Mouse (Mus musculus) limb, embryonic 15.5 days (tissue): ENCODE results near the gene Chit1. TPM values are rescaled to one million over a fixed set of nuclear protein-coding genes. Genes with fewer than 3 reads are reported as not detected.
A peak's percentile ranks its signal among the peaks of the same experiment; 100 is the strongest.

Source experiments
- ATAC-seq: fragments of 200-750 bp; cut with Nextera tagmentation; 2 replicates; pipeline ENCODE4 v1.8.0; 2017; ENCODE audit warnings: low read depth, moderate TSS enrichment; ENCODE audit not compliant: insufficient number of reproducible peaks, low FRiP score, low TSS enrichment
- H3K27ac ChIP-seq: fragments of 300-500 bp; sonication (generic); 2 replicates; pipeline ENCODE4 v1.5.1; 2015; ENCODE audit warnings: moderate library complexity, mild to moderate bottlenecking, inconsistent platforms
- H3K27me3 ChIP-seq: fragments of 300-500 bp; sonication (generic); 2 replicates; pipeline ENCODE4 v1.6.1; 2015; ENCODE audit warnings: inconsistent platforms
- H3K36me3 ChIP-seq: fragments of 300-500 bp; sonication (generic); 2 replicates; pipeline ENCODE4 v1.6.1; 2015; ENCODE audit warnings: inconsistent platforms
- H3K4me1 ChIP-seq: fragments of 300-500 bp; sonication (generic); 2 replicates; pipeline ENCODE4 v1.6.1; 2015; ENCODE audit warnings: inconsistent platforms
- H3K4me2 ChIP-seq: fragments of 300-500 bp; sonication (generic); 2 replicates; pipeline ENCODE4 v1.6.1; 2015; ENCODE audit warnings: mild to moderate bottlenecking, inconsistent platforms
- H3K4me3 ChIP-seq: fragments of 300-500 bp; sonication (generic); 2 replicates; pipeline ENCODE4 v1.5.1; 2015; ENCODE audit warnings: mild to moderate bottlenecking, inconsistent platforms
- H3K9ac ChIP-seq: fragments of 300-500 bp; sonication (generic); 2 replicates; pipeline ENCODE4 v1.6.1; 2015; ENCODE audit warnings: inconsistent platforms
- H3K9me3 ChIP-seq: fragments of 300-500 bp; sonication (generic); 2 replicates; pipeline ENCODE4 v1.6.1; 2016; ENCODE audit warnings: inconsistent platforms
- WGBS: fragments of 180-500 bp; shearing (Covaris S2); methylation state at CpG from one replicate; pipeline ENCODE4 v1.1.7; 2015; 5-methylcytosine and 5-hydroxymethylcytosine counted together
- polyA plus RNA-seq: library from polyadenylated mRNA; unstranded; fragments of >200 nt; fragmentation: Nextera tagmentation; extraction: Ambion mirVana; gene quantifications from 2 replicates; pipeline ENCODE4 v1.2.1, GENCODE M21; 2015

Gene Chit1
- polyA plus RNA-seq, 1 experiment from 2014 or later = 0.59 TPM

DNA sequence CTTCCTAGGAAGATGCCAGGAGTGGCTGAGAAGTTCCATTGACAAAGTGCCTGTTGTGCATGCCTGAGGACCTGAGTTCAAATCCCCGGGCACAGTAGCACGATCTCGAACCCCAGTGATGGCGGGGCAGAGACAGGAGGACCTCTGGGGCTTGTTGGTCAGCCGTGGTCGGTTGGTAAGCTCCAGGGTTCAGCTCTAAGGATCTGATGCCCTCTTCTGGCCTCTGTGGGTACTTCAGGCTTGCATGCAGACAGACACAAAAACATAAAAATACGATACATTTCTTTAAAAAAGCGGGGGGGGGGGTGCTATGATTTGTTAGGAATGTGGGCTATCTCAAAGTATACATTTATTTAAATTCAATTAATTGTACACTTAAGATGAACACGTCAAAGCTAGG is 11.2 kb downstream of the Chit1 start:
- Histone ChIP-seq H3K9ac (no peak overlapping the region), H3K4me1 (no peaks in the 10 kb centered on the region), H3K27ac (no peak overlapping the region), H3K4me3 (no peak overlapping the region), H3K27me3 (no peaks in the 10 kb centered on the region), H3K9me3 (no peaks in the 10 kb centered on the region), H3K36me3 (no peaks in the 10 kb centered on the region), H3K4me2 (no peak overlapping the region)
- 59% methylated on average over 9 of the region's 9 CpGs for WGBS
- ATAC-seq = no peak

DNA sequence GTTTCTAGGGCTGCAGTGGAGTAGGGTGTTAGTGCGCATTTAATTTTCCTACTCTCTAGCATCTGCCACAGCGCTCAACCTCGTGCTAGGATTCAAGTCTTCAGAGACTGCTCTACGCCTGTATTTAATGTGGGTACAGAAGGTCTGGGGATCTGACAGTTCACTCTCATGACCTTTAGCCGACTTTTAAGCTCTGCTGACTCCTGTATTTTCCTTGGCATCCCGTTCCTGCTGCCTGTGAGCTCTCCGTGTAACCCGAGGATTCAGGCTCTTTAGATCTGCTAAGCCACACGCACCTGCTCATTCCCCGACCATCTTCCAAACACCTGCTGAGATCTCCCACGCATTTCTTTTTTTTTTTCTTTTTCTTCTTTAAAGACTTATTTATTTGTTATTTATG is 22.3 kb downstream of the Chit1 start:
- no peaks in the 10 kb centered on the region for H3K4me1 ChIP-seq

DNA sequence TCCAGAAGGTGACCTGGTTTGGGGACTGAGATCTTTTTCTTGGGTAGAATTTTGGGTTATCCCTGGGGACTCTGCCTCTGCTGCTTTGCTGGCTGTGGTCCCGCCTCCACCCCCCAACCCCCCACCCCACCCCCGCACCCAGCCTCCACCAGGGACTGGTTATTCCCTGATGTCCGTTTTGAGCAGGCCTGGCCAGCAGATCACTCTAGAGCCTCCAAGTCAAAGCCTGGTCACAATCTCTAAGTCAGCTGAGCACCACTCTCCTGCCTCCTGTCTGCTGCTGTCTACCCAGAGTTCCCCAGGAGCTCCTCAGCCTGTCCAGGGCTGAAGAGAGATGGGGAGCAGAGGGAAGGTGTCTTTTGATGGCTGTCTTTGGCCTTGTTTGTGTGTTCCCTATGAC is 25.3 kb downstream of the Chit1 start:
- H3K4me1 ChIP-seq = no peaks in the 10 kb centered on the region
- no peaks in the 10 kb centered on the region for H3K27me3 ChIP-seq
- ATAC-seq = no peak
- H3K27ac ChIP-seq = no peak overlapping the region
- H3K9me3 ChIP-seq = no peaks in the 10 kb centered on the region
- WGBS = 49% methylated on average over 3 of the region's 3 CpGs
- H3K4me3 ChIP-seq = no peak overlapping the region
- no peak overlapping the region for H3K9ac ChIP-seq
- H3K36me3 ChIP-seq = no peaks in the 10 kb centered on the region
- H3K4me2 ChIP-seq = no peak overlapping the region

More for the DNA sequence above, 22.3 kb downstream of the Chit1 start:
- H3K36me3 ChIP-seq = no peaks in the 10 kb centered on the region
- H3K4me2 ChIP-seq = no peak overlapping the region
- H3K9ac ChIP-seq = no peak overlapping the region
- ATAC-seq = no peak
- H3K27me3 ChIP-seq = no peaks in the 10 kb centered on the region
- 50% methylated on average over 11 of the region's 11 CpGs for WGBS
- no peak overlapping the region for H3K4me3 ChIP-seq
- H3K27ac ChIP-seq = no peak overlapping the region
- H3K9me3 ChIP-seq = no peaks in the 10 kb centered on the region

DNA sequence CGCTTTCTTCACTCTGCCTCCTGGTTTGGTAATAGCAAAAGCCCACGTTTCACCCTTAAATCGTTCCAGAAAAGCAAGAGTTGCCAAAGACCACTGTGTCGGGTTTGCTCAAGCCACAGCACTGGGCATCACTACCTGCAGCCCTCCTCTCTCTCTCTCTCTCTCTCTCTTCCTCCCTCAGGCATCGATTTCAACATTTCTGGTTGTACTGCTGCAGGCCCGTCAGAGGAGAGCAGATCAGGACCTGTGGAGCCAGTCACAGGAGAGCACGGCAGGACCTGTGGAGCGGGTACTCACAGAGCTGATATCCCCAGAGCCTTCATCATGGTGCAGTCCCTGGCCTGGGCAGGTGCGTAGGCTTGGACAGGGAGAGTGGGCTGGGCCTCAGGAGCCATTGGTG is 27.4 kb downstream of the Chit1 start:
- Histone ChIP-seq H3K27ac (no peak overlapping the region), H3K9ac (no peak overlapping the region), H3K36me3 (no peaks in the 10 kb centered on the region), H3K27me3 (no peaks in the 10 kb centered on the region), H3K9me3 (no peaks in the 10 kb centered on the region), H3K4me2 (no peak overlapping the region), H3K4me1 (no peaks in the 10 kb centered on the region), H3K4me3 (no peak overlapping the region)
- WGBS = 76% methylated on average over 9 of the region's 9 CpGs
- ATAC-seq = 0 out of 2 replicates have a peak, but pooled peaks have one; percentile 48

DNA sequence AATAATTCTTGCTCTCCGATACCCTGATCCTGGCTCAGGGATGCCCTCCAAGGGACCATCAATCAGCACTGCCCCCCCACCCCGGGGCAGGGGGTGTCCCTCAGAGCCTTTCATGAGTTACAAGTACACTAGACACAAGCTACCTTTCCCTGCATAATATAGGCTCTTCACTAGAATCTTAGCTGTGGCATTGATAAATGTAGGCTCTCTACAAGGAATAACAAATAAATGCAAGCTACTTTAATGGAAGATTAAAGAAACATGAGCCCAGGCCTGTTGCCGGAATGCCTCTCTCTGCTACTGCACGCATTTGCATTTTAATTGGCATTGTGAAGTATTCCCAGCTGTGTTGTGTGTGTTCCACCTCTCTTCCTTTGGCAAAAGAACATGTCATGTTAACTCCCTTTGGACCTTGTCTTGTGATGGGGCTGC is 31.3 kb downstream of the Chit1 start:
- Histone ChIP-seq H3K4me3 (no peak overlapping the region), H3K4me2 (no peak overlapping the region), H3K4me1 (0 out of 2 replicates have a peak, but pooled peaks cover 3% of the 10 kb centered on the region), H3K9me3 (no peaks in the 10 kb centered on the region), H3K27ac (no peak overlapping the region), H3K27me3 (no peaks in the 10 kb centered on the region), H3K36me3 (no peaks in the 10 kb centered on the region), H3K9ac (no peak overlapping the region)
- whole genome bisulfite sequencing = 59% methylated on average over 4 of the region's 4 CpGs
- no peak for ATAC-seq

DNA sequence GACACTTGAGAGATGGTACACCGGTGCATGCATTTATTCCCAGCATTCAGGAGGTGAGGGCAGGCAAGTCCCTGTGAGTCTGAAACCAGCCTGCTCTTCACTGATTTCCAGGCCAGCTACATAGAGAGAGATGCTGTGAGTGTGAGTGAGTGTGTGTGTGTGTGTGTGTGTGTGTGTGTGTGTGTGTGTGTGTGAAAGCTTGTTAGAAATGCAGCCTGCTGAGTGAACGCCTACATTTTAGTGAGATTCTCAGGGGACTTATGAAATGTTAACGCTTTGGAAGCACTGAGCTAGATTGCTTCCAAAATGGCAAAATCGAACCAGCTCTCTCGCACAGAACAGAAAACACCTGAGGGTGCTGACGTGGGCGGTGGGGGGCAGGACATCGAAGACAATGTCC is 35.0 kb downstream of the Chit1 start:
- Histone ChIP-seq H3K4me2 (no peak overlapping the region), H3K4me1 (0 out of 2 replicates have a peak, but pooled peaks cover 3% of the 10 kb centered on the region), H3K27me3 (no peaks in the 10 kb centered on the region), H3K36me3 (no peaks in the 10 kb centered on the region), H3K9me3 (no peaks in the 10 kb centered on the region), H3K4me3 (no peak overlapping the region), H3K9ac (no peak overlapping the region), H3K27ac (no peak overlapping the region)
- 63% methylated on average over 8 of the region's 8 CpGs for WGBS
- no peak for ATAC-seq

DNA sequence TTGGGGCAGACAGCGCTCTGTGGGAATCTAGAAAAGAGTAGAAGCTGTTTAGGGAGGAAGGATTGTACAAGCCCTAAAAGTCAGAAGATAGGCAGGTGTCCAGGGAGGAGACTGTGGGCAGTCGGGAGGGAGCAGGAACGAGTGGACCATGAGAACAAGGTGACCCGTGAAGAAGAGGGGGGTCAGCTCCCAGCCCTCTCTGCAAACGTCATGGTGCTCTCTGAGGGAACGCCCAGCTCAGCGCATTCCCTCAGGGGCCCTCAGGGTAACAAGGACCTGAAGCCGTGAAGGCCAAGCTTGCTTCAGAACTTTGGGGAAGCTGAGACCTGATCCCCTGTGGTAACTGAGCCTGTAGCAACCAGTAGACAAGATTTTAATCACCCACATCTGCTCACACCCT is 39.0 kb downstream of the Chit1 start:
- no peaks in the 10 kb centered on the region for H3K9me3 ChIP-seq
- no peak overlapping the region for H3K27ac ChIP-seq
- ATAC-seq = no peak
- H3K4me3 ChIP-seq = no peak overlapping the region
- H3K4me1 ChIP-seq = peaks cover 8% of the 10 kb centered on the region; the same call in 1 of the 2 replicates
- no peak overlapping the region for H3K4me2 ChIP-seq
- peaks cover 3% of the 10 kb centered on the region; the same call in 1 of the 2 replicates for H3K27me3 ChIP-seq
- no peaks in the 10 kb centered on the region for H3K36me3 ChIP-seq
- no peak overlapping the region for H3K9ac ChIP-seq
- WGBS = 59% methylated on average over 8 of the region's 8 CpGs

DNA sequence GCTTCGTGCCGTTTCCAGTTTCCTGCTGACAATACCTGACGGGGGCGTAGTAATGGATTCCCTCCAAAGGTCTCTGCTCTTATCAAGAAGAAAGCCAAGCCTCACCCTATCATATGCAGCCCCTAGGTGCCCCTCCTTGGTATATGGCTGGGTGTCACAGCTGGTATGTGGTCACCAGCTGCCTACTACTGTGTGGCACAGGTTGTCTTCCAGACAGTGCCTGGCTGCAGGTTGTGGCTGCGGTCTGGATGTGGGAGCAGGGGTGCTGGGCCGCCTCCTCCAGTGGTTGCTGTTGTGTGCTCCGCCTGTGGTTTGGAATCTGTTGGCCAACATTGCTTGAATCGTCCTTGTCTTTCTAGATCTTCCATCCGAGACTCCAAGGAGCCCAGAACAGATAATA is 39.7 kb downstream of the Chit1 start:
- no peak for ATAC-seq
- Histone ChIP-seq H3K4me1 (peaks cover 8% of the 10 kb centered on the region; the same call in 1 of the 2 replicates), H3K27me3 (peaks cover 3% of the 10 kb centered on the region; the same call in 1 of the 2 replicates), H3K9me3 (no peaks in the 10 kb centered on the region), H3K27ac (no peak overlapping the region), H3K4me3 (no peak overlapping the region), H3K4me2 (no peak overlapping the region), H3K9ac (no peak overlapping the region), H3K36me3 (no peaks in the 10 kb centered on the region)
- 90% methylated on average over 9 of the region's 9 CpGs for WGBS

DNA sequence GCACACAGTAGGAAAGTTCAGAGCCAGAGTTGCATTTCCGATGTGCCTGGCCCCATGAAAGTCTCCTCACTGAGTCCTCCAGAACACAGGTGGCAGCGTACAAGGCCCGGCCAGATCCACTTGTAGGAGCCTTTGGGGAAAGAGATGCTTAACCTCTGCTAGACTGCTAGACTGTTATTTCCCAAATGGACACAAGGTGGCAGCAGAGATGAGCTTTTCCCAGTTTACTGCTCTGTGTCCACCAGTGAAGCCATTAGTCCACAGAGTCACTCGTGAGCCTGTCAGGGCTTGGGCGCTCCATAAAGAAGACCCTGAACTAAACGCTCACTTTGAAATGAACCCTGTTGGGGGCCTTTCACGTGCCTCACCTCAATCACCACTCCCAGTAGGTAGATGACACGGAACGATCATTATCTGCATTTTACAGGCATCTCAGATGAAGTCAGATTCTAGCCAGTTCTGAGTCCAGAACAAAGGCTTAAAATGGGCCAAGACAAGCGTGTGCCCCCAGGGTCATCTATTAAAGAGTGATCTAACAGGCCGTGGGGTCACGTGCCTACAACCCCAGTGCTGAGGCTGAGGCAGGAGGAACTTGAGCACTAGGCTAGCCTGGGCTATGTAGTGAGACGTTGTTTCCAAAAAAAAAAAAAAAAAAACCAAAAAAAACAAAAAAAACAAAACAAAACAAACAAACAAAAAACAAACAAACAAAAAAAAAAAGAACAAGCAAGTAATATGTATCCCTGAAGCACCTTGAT is 40.8 kb downstream of the Chit1 start:
- WGBS = 32% methylated on average over 13 of the region's 13 CpGs
- Histone ChIP-seq H3K4me3 (no peak overlapping the region), H3K9ac (no peak overlapping the region), H3K4me2 (no peak overlapping the region), H3K36me3 (no peaks in the 10 kb centered on the region), H3K4me1 (peaks cover 4% of the 10 kb centered on the region; the same call in 1 of the 2 replicates), H3K27me3 (peaks cover 3% of the 10 kb centered on the region; the same call in 1 of the 2 replicates), H3K27ac (no peak overlapping the region), H3K9me3 (no peaks in the 10 kb centered on the region)
- peak; percentile 57; the same call in 1 of the 2 replicates for ATAC-seq

DNA sequence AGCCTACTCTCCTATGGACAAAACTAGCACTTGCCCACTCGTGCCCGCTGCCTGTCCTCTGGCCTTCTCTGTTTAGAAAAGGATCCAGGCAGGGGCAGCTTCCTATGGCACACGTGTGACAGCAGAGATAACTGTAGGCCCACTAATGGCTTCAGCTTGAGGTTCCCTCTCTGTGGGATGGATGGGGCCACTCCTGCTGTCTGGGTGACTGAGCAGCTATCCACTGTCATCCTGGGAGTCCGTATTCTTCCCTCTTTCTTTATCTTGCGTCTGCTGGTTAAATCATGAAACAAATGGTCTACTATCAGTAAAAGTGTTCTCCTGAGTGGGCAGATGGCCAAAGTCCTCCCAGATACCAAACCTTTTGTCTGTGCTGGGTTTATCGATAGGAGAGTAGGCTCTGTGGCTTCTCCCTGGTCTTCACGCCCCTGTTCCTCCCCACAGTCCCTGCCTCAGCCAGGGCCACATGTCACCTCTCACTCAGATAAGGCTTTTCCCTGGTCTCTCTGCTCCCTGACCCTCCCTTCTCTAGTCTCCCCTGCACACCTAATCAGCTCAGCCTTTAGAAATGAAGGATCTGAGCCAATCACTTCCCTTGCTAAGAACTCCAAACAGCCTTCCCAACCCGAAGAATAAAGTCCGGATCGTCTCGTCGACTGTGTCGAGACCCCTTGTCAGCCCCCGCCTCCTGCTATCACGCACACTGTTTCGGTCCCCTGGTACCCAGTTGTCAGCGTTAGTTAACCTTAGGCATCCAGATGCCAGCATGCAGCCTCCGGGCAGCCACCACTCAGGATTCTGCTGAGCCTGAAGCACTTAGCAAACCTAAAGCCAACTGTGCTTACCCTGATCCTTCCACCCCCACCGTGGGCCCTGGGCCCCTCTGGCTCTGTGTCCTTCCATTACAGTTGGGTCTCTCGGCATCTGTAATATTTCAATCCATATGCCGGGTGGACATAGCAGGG is 41.9 kb downstream of the Chit1 start:
- Histone ChIP-seq H3K4me1 (peaks cover 4% of the 10 kb centered on the region; the same call in 1 of the 2 replicates), H3K9me3 (no peaks in the 10 kb centered on the region)

DNA sequence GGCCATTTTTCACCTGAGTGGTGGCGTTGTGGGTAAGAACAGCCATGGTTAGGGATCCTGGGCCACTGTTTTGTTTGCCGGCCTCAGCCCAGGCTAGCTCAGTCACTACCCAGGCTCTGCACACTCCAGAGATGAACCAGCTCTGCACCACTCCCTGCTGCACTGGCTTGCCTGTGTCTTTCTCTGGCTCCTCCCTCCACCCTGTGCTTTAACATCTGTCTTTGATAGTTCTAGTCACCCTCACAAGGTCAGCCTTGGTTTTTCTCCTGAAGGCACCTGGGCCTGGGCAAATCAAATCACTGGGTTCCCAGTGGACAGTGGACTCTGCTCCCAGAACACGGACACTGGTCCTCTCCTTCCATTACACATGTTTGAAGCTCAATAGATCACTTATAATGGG is 43.1 kb downstream of the Chit1 start:
- ATAC-seq = no peak
- Histone ChIP-seq H3K9ac (no peak overlapping the region), H3K36me3 (no peaks in the 10 kb centered on the region), H3K27ac (no peak overlapping the region), H3K4me3 (no peak overlapping the region), H3K4me1 (peaks cover 4% of the 10 kb centered on the region; the same call in 1 of the 2 replicates), H3K4me2 (no peak overlapping the region), H3K27me3 (peaks cover 3% of the 10 kb centered on the region; the same call in 1 of the 2 replicates), H3K9me3 (no peaks in the 10 kb centered on the region)
- WGBS = 83% methylated on average over 3 of the region's 3 CpGs

More for the DNA sequence above, 41.9 kb downstream of the Chit1 start:
- 74% methylated on average over 21 of the region's 21 CpGs for WGBS
- H3K9ac ChIP-seq = no peak overlapping the region
- H3K36me3 ChIP-seq = no peaks in the 10 kb centered on the region
- no peak overlapping the region for H3K4me2 ChIP-seq
- peaks cover 3% of the 10 kb centered on the region; the same call in 1 of the 2 replicates for H3K27me3 ChIP-seq
- no peak overlapping the region for H3K27ac ChIP-seq
- ATAC-seq = no peak
- no peak overlapping the region for H3K4me3 ChIP-seq
